Mouse (Mus musculus): Measurements from ENCODE around the gene Maz. TPM values are rescaled to one million over a fixed set of nuclear protein-coding genes. Genes with fewer than 3 reads are reported as not detected.

Maz gene
- 73.1 and 77.6 TPM in 2 replicates for polyA plus RNA-seq (2014; fragmentation: Nextera tagmentation; extraction: Ambion mirVana)

- Histone ChIP-seq H3K4me2 (replicated peaks; ENCODE audit: low read depth, low read length) (peak within 1 kb of the TSS; percentile 87), H3K9ac (ENCODE audit: low read depth, low read length) (peak within 1 kb of the TSS; percentile 96), H3K27ac (ENCODE audit: low read depth, low read length) (peak within 1 kb of the TSS; percentile 99), H3K36me3 (ENCODE audit: control insufficient read depth, insufficient read depth, low read length) (peaks cover 70% of the 10 kb centered on the region), H3K27me3 (ENCODE audit: control insufficient read depth, insufficient read depth, low read length) (no peaks in the 10 kb centered on the region), H3K4me1 (ENCODE audit: control insufficient read depth, insufficient read depth, low read length) (peaks cover 31% of the 10 kb centered on the region), H3K4me3 (ENCODE audit: low read length) (peak within 1 kb of the TSS; percentile 94), H3K9me3 (ENCODE audit: control insufficient read depth, low read length) (no peaks in the 10 kb centered on the region)
- WGBS = under 1% methylated on average over 42 of the region's 63 CpGs
- peak; percentile 93 for ATAC-seq (ENCODE audit: low FRiP score, low TSS enrichment)
These were observed at the start of gene Maz for GRCm38 (mm10) chr7:127026984-127027726. TSS of gene Maz (minus strand) at chr7:127027037.

GRCm38 (mm10) chr7:127076188-127076587 is 49.4 kb upstream of the Maz start:
- Histone ChIP-seq H3K9me3 (ENCODE audit: control insufficient read depth, low read length) (0 out of 2 replicates have a peak, but pooled peaks cover 2% of the 10 kb centered on the region), H3K4me2 (replicated peaks; ENCODE audit: low read depth, low read length) (no peak overlapping the region), H3K4me3 (ENCODE audit: low read length) (no peak overlapping the region), H3K27ac (ENCODE audit: low read depth, low read length) (no peak overlapping the region), H3K4me1 (ENCODE audit: control insufficient read depth, insufficient read depth, low read length) (no peaks in the 10 kb centered on the region), H3K9ac (ENCODE audit: low read depth, low read length) (no peak overlapping the region), H3K27me3 (ENCODE audit: control insufficient read depth, insufficient read depth, low read length) (no peaks in the 10 kb centered on the region), H3K36me3 (ENCODE audit: control insufficient read depth, insufficient read depth, low read length) (no peaks in the 10 kb centered on the region)
- ATAC-seq (ENCODE audit: low FRiP score, low TSS enrichment) = no peak
- WGBS = 86% methylated on average over 5 of the region's 5 CpGs

GRCm38 (mm10) chr7:127073221-127073620 is 46.4 kb upstream of the Maz start:
- no peaks in the 10 kb centered on the region for H3K27me3 ChIP-seq (ENCODE audit: control insufficient read depth, insufficient read depth, low read length)
- no peak for ATAC-seq (ENCODE audit: low FRiP score, low TSS enrichment)
- no peak overlapping the region for H3K27ac ChIP-seq (ENCODE audit: low read depth, low read length)
- H3K4me3 ChIP-seq (ENCODE audit: low read length) = no peak overlapping the region
- H3K36me3 ChIP-seq (ENCODE audit: control insufficient read depth, insufficient read depth, low read length) = no peaks in the 10 kb centered on the region
- H3K9ac ChIP-seq (ENCODE audit: low read depth, low read length) = no peak overlapping the region
- H3K4me1 ChIP-seq (ENCODE audit: control insufficient read depth, insufficient read depth, low read length) = no peaks in the 10 kb centered on the region
- 69% methylated on average over 4 of the region's 4 CpGs for WGBS
- 0 out of 2 replicates have a peak, but pooled peaks cover 2% of the 10 kb centered on the region for H3K9me3 ChIP-seq (ENCODE audit: control insufficient read depth, low read length)
- no peak overlapping the region for H3K4me2 ChIP-seq (replicated peaks; ENCODE audit: low read depth, low read length)

- no peak overlapping the region for H3K27ac ChIP-seq (ENCODE audit: low read depth, low read length)
- WGBS = 82% methylated on average over 4 of the region's 4 CpGs
- ATAC-seq (ENCODE audit: low FRiP score, low TSS enrichment) = no peak
- H3K27me3 ChIP-seq (ENCODE audit: control insufficient read depth, insufficient read depth, low read length) = no peaks in the 10 kb centered on the region
- no peak overlapping the region for H3K9ac ChIP-seq (ENCODE audit: low read depth, low read length)
- no peak overlapping the region for H3K4me2 ChIP-seq (replicated peaks; ENCODE audit: low read depth, low read length)
- H3K9me3 ChIP-seq (ENCODE audit: control insufficient read depth, low read length) = 0 out of 2 replicates have a peak, but pooled peaks cover 2% of the 10 kb centered on the region
- no peaks in the 10 kb centered on the region for H3K36me3 ChIP-seq (ENCODE audit: control insufficient read depth, insufficient read depth, low read length)
- H3K4me1 ChIP-seq (ENCODE audit: control insufficient read depth, insufficient read depth, low read length) = no peaks in the 10 kb centered on the region
- no peak overlapping the region for H3K4me3 ChIP-seq (ENCODE audit: low read length)
These were observed 44.1 kb upstream of the Maz start for GRCm38 (mm10) chr7:127070871-127071413.

- H3K9ac ChIP-seq (ENCODE audit: low read depth, low read length) = no peak overlapping the region
- 73% methylated on average over 4 of the region's 4 CpGs for WGBS
- ATAC-seq (ENCODE audit: low FRiP score, low TSS enrichment) = no peak
These were observed 39.5 kb upstream of the Maz start for GRCm38 (mm10) chr7:127066317-127066716.

GRCm38 (mm10) chr7:127065538-127065937 is 38.7 kb upstream of the Maz start:
- Histone ChIP-seq H3K27me3 (ENCODE audit: control insufficient read depth, insufficient read depth, low read length) (no peaks in the 10 kb centered on the region), H3K36me3 (ENCODE audit: control insufficient read depth, insufficient read depth, low read length) (no peaks in the 10 kb centered on the region), H3K27ac (ENCODE audit: low read depth, low read length) (no peak overlapping the region), H3K9ac (ENCODE audit: low read depth, low read length) (no peak overlapping the region), H3K4me3 (ENCODE audit: low read length) (no peak overlapping the region), H3K4me1 (ENCODE audit: control insufficient read depth, insufficient read depth, low read length) (no peaks in the 10 kb centered on the region), H3K4me2 (replicated peaks; ENCODE audit: low read depth, low read length) (no peak overlapping the region), H3K9me3 (ENCODE audit: control insufficient read depth, low read length) (no peaks in the 10 kb centered on the region)
- no peak for ATAC-seq (ENCODE audit: low FRiP score, low TSS enrichment)
- WGBS = 88% methylated on average over 6 of the region's 6 CpGs

More at GRCm38 (mm10) chr7:127066317-127066716, 39.5 kb upstream of the Maz start:
- H3K4me3 ChIP-seq (ENCODE audit: low read length) = no peak overlapping the region
- no peaks in the 10 kb centered on the region for H3K9me3 ChIP-seq (ENCODE audit: control insufficient read depth, low read length)
- H3K4me2 ChIP-seq (replicated peaks; ENCODE audit: low read depth, low read length) = no peak overlapping the region
- no peaks in the 10 kb centered on the region for H3K4me1 ChIP-seq (ENCODE audit: control insufficient read depth, insufficient read depth, low read length)
- H3K27me3 ChIP-seq (ENCODE audit: control insufficient read depth, insufficient read depth, low read length) = no peaks in the 10 kb centered on the region
- no peak overlapping the region for H3K27ac ChIP-seq (ENCODE audit: low read depth, low read length)
- H3K36me3 ChIP-seq (ENCODE audit: control insufficient read depth, insufficient read depth, low read length) = no peaks in the 10 kb centered on the region

GRCm38 (mm10) chr7:127055026-127055585 is 28.3 kb upstream of the Maz start:
- H3K4me2 ChIP-seq (replicated peaks; ENCODE audit: low read depth, low read length) = no peak overlapping the region
- whole genome bisulfite sequencing = 70% methylated on average over 5 of the region's 5 CpGs
- no peak overlapping the region for H3K4me3 ChIP-seq (ENCODE audit: low read length)
- ATAC-seq (ENCODE audit: low FRiP score, low TSS enrichment) = no peak
- no peak overlapping the region for H3K27ac ChIP-seq (ENCODE audit: low read depth, low read length)
- no peaks in the 10 kb centered on the region for H3K9me3 ChIP-seq (ENCODE audit: control insufficient read depth, low read length)
- no peaks in the 10 kb centered on the region for H3K4me1 ChIP-seq (ENCODE audit: control insufficient read depth, insufficient read depth, low read length)
- H3K36me3 ChIP-seq (ENCODE audit: control insufficient read depth, insufficient read depth, low read length) = no peaks in the 10 kb centered on the region
- no peak overlapping the region for H3K9ac ChIP-seq (ENCODE audit: low read depth, low read length)
- H3K27me3 ChIP-seq (ENCODE audit: control insufficient read depth, insufficient read depth, low read length) = no peaks in the 10 kb centered on the region

GRCm38 (mm10) chr7:127041851-127042672 is 15.2 kb upstream of the Maz start, which contains the start of gene Kif22:
TSS of gene Kif22 (minus strand) at chr7:127042471.
- Histone ChIP-seq H3K4me2 (replicated peaks; ENCODE audit: low read depth, low read length) (peak within 1 kb of the TSS; percentile 81), H3K27ac (ENCODE audit: low read depth, low read length) (peak within 1 kb of the TSS; percentile 62), H3K9me3 (ENCODE audit: control insufficient read depth, low read length) (no peaks in the 10 kb centered on the region), H3K4me1 (ENCODE audit: control insufficient read depth, insufficient read depth, low read length) (peaks cover 14% of the 10 kb centered on the region; the same call in 1 of the 2 replicates), H3K4me3 (ENCODE audit: low read length) (peak within 1 kb of the TSS; percentile 96), H3K36me3 (ENCODE audit: control insufficient read depth, insufficient read depth, low read length) (peaks cover 12% of the 10 kb centered on the region; the same call in 1 of the 2 replicates), H3K9ac (ENCODE audit: low read depth, low read length) (peak within 1 kb of the TSS; percentile 93), H3K27me3 (ENCODE audit: control insufficient read depth, insufficient read depth, low read length) (no peaks in the 10 kb centered on the region)
- peak; percentile 94 for ATAC-seq (ENCODE audit: low FRiP score, low TSS enrichment)
- under 1% methylated on average over 50 of the region's 53 CpGs for WGBS
